ENCODE assay signal across 18 mouse cellular contexts in the genomic region with DNA sequence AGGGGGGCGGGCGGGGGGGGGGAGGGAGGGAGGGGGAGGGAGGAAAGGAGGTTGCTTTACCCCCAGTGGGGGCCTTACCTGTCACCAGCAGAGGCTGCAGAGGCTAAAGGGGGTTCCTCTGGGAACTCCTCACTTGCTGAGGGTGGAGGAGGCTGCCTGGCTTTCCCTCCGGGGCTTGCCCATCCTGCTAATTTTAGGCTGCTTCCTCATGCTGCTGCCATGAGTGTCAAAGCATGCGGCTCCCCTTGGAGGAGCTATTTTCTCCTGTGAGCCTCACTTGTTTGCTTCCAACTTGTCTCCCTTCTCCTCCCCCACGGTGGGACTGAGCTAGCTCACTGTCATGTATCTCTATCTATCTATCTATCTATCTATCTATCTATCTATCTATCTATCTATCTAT. TPM values are rescaled to one million over a fixed set of nuclear protein-coding genes. Genes with fewer than 3 reads are reported as not detected.
DNase-seq lines count a peak whose midpoint lies in the region; ATAC-seq and TF ChIP-seq lines count a peak whose summit lies in the region.
"Had no signal": no experiment of that assay in that cellular context is flagged by ENCODE, and none has a peak within 500 bp of the region (broad histone marks: within the 10 kb centered on the region; RNA-seq: fewer than 3 reads in every experiment).

No protein-coding gene starts in this region.

- TF ChIP-seq CTCF in heart, adult 2 months (IDR thresholded peaks at IDR 0.05), result 0 out of 2 replicates have a peak, but pooled peaks have one; percentile 15
- TF ChIP-seq CTCF in gastrocnemius, adult 2 months (IDR thresholded peaks at IDR 0.05), result no peak

- DNase-seq in heart, adult 2 months, result peak; percentile 27 to 62
- DNase-seq in heart, postnatal 36 days, result no peak
- DNase-seq in gastrocnemius, adult 2 months, result peak; percentile 81
- DNase-seq in skeletal muscle tissue, adult 2 months (ENCODE audit: low read depth, low spot score), result peak; percentile 83
- DNase-seq in thymus, postnatal 36 days, result no peak
- no peak for DNase-seq in ovary, adult 18-20 months (ENCODE audit: low spot score)
- DNase-seq: B cell, adult 2 months; cerebellum, adult 2 months; lung, adult 18-20 months; lung, postnatal 4 days had no signal

- H3K9me3 ChIP-seq in heart, embryonic 16.5 days (replicated peaks; ENCODE audit: control insufficient read depth, low read length), result no peaks in the 10 kb centered on the region
- H3K9me3 ChIP-seq: embryonic facial prominence, embryonic 13.5 days; hindbrain, embryonic 12.5 days; intestine, embryonic 15.5 days; kidney, embryonic 15.5 days; limb, embryonic 15.5 days had no signal

- H3K4me1 ChIP-seq in heart, adult 2 months (ENCODE audit: control insufficient read depth, insufficient read depth, low read length), result no peaks in the 10 kb centered on the region
- H3K4me1 ChIP-seq in heart, embryonic 16.5 days (ENCODE audit: control insufficient read depth, insufficient read depth, low read length), result peaks cover 6% of the 10 kb centered on the region
- H3K4me1 ChIP-seq: embryonic facial prominence, embryonic 13.5 days; hindbrain, embryonic 12.5 days; intestine, embryonic 15.5 days; kidney, embryonic 15.5 days; limb, embryonic 15.5 days had no signal

- H3K79me2 ChIP-seq in heart, adult 2 months (replicated peaks; ENCODE audit: control insufficient read depth, insufficient read depth, low read length), result no peaks in the 10 kb centered on the region

- H3K4me3 ChIP-seq in heart, adult 2 months, result no peak overlapping the region
- H3K4me3 ChIP-seq in gastrocnemius, adult 2 months, result no peak overlapping the region; the same call in 1 of the 2 replicates
- no peak overlapping the region for H3K4me3 ChIP-seq in heart, embryonic 16.5 days (ENCODE audit: low read length)
- H3K4me3 ChIP-seq: embryonic facial prominence, embryonic 13.5 days; hindbrain, embryonic 12.5 days; intestine, embryonic 15.5 days; kidney, embryonic 15.5 days; layer of hippocampus, adult 2 months; limb, embryonic 15.5 days had no signal

- WGBS in heart, adult 2 months, result 6% methylated on average over 3 of the region's 5 CpGs
- 15% methylated on average over 3 of the region's 5 CpGs for WGBS in heart, embryonic 16.5 days

- intact Hi-C loops in heart, adult 2 months (cut with DNase I), result no loop called here
- intact Hi-C loops in heart, postnatal 36 days (cut with DNase I), result no loop called here
- intact Hi-C loops in gastrocnemius, adult 2 months (cut with DNase I), result no loop called here

- H3K36me3 ChIP-seq in heart, adult 2 months (ENCODE audit: control insufficient read depth, insufficient read depth, low read length), result no peaks in the 10 kb centered on the region; the same call in 1 of the 2 replicates
- no peaks in the 10 kb centered on the region for H3K36me3 ChIP-seq in heart, embryonic 16.5 days (ENCODE audit: control insufficient read depth, insufficient read depth)
- H3K36me3 ChIP-seq: embryonic facial prominence, embryonic 13.5 days; hindbrain, embryonic 12.5 days; intestine, embryonic 15.5 days; kidney, embryonic 15.5 days; limb, embryonic 15.5 days had no signal

- no peak overlapping the region; the same call in 1 of the 2 replicates for H3K27ac ChIP-seq in heart, adult 2 months
- peak overlapping the region; percentile 91 for H3K27ac ChIP-seq in gastrocnemius, adult 2 months
- H3K27ac ChIP-seq in heart, embryonic 16.5 days (ENCODE audit: low read length), result no peak overlapping the region
- H3K27ac ChIP-seq: embryonic facial prominence, embryonic 13.5 days; hindbrain, embryonic 12.5 days; intestine, embryonic 15.5 days; kidney, embryonic 15.5 days; layer of hippocampus, adult 2 months; limb, embryonic 15.5 days had no signal

- H3K9ac ChIP-seq in heart, adult 2 months (ENCODE audit: low read depth, low read length), result no peak overlapping the region
- H3K9ac ChIP-seq in heart, embryonic 16.5 days (ENCODE audit: low read length), result no peak overlapping the region
- H3K9ac ChIP-seq: embryonic facial prominence, embryonic 13.5 days; hindbrain, embryonic 12.5 days; intestine, embryonic 15.5 days; kidney, embryonic 15.5 days; limb, embryonic 15.5 days had no signal

- peak overlapping the region; percentile 12; the same call in 1 of the 2 replicates for H3K4me2 ChIP-seq in heart, embryonic 16.5 days (ENCODE audit: low read depth, low read length)
- H3K4me2 ChIP-seq: embryonic facial prominence, embryonic 13.5 days; hindbrain, embryonic 12.5 days; intestine, embryonic 15.5 days; kidney, embryonic 15.5 days; limb, embryonic 15.5 days; midbrain, embryonic 11.5 days had no signal

- peak; percentile 30; the same call in 1 of the 2 replicates for TF ChIP-seq EP300 in heart, adult 2 months (IDR thresholded peaks at IDR 0.05; ENCODE audit: insufficient read depth, low read depth, low read length)

- no peaks in the 10 kb centered on the region for H3K27me3 ChIP-seq in heart, adult 2 months (ENCODE audit: control insufficient read depth, insufficient read depth, low read length)
- no peaks in the 10 kb centered on the region for H3K27me3 ChIP-seq in heart, embryonic 16.5 days (ENCODE audit: control insufficient read depth, insufficient read depth, low read length)
- H3K27me3 ChIP-seq: embryonic facial prominence, embryonic 13.5 days; hindbrain, embryonic 12.5 days; intestine, embryonic 15.5 days; kidney, embryonic 15.5 days; limb, embryonic 15.5 days had no signal

- ATAC-seq in heart, embryonic 16.5 days (replicated peaks; ENCODE audit: extremely low read depth, insufficient read depth, low FRiP score), result peak; percentile 76
- ATAC-seq: intestine, embryonic 15.5 days had no signal

- no peak for TF ChIP-seq POLR2A in heart, adult 2 months (IDR thresholded peaks at IDR 0.05; ENCODE audit: insufficient read depth, low read depth, low read length)

RNA-seq across cellular contexts. Expression of a gene that starts 12.8 kb away (rescaled TPM):
- total RNA-seq in heart, adult 2 months (2021), result 10 to 100 TPM; 30.2 to 32.3 TPM
- 13.1 and 28.8 TPM in 2 replicates for polyA plus RNA-seq in heart, adult 2 months (2012; rRNA removed)
- 10 to 100 TPM; 32.2 to 33.4 TPM for total RNA-seq in heart, postnatal 36 days (2021)
- 10 to 100 TPM; 21.2 to 21.6 TPM for total RNA-seq in gastrocnemius, adult 2 months (2021)
- 37.4 and 38.5 TPM in 2 replicates for polyA plus RNA-seq in heart, embryonic 16.5 days (2015; fragmentation: Nextera tagmentation; extraction: Ambion mirVana)

RNA-seq across cellular contexts. Expression of a gene that starts 27.1 kb away (rescaled TPM):
- 100 to 1,000 TPM in 1 of 2 experiments, 10 to 100 TPM in 1; 96.6 to 110 TPM for total RNA-seq in heart, adult 2 months (2021)
- 32.1 and 43.5 TPM in 2 replicates for polyA plus RNA-seq in heart, adult 2 months (2012; rRNA removed)
- 100 to 1,000 TPM in 1 of 2 experiments, 10 to 100 TPM in 1; 96.7 to 105 TPM for total RNA-seq in heart, postnatal 36 days (2021)
- 100 to 1,000 TPM; 248 to 338 TPM for total RNA-seq in gastrocnemius, adult 2 months (2021)
- polyA plus RNA-seq in heart, embryonic 16.5 days (2015; fragmentation: Nextera tagmentation; extraction: Ambion mirVana), result 12.3 and 14.4 TPM in 2 replicates

Comparison
In these comparisons a context has a peak if more than half of its experiments do, and no peak if none do; other contexts are left out.
1. DNase-seq: peak in heart, adult 2 months (2 of 2), gastrocnemius, adult 2 months (single experiment) and skeletal muscle tissue, adult 2 months (single experiment); none in heart, postnatal 36 days (0 of 2), thymus, postnatal 36 days (0 of 2) and ovary, adult 18-20 months (single experiment).